Mouse (Mus musculus) limb, embryonic 13.5 days (tissue): ENCODE data around the gene Tmem160. TPM values are rescaled to one million over a fixed set of nuclear protein-coding genes. Genes with fewer than 3 reads are reported as not detected.
A peak's percentile ranks its signal among the peaks of the same experiment; 100 is the strongest.

ENCODE experiments used
- ATAC-seq: fragments of 200-750 bp; cut with Nextera tagmentation; 2 replicates; pipeline ENCODE4 v1.8.0; 2017; ENCODE audit warnings: low read depth, moderate number of reproducible peaks, moderate TSS enrichment; ENCODE audit not compliant: low FRiP score
- H3K27ac ChIP-seq: fragments of 300-500 bp; sonication (generic); 2 replicates; pipeline ENCODE4 v1.5.1; 2015; ENCODE audit warnings: inconsistent platforms, mild to moderate bottlenecking, moderate library complexity
- H3K27me3 ChIP-seq: fragments of 300-500 bp; sonication (generic); 2 replicates; pipeline ENCODE4 v1.6.1; 2015; ENCODE audit warnings: mild to moderate bottlenecking, inconsistent platforms
- H3K36me3 ChIP-seq: fragments of 300-500 bp; sonication (generic); 2 replicates; pipeline ENCODE4 v1.6.1; 2015; ENCODE audit warnings: inconsistent platforms, mild to moderate bottlenecking, moderate library complexity
- H3K4me1 ChIP-seq: fragments of 300-500 bp; sonication (generic); 2 replicates; pipeline ENCODE4 v1.6.1; 2015; ENCODE audit warnings: inconsistent platforms
- H3K4me2 ChIP-seq: fragments of 300-500 bp; sonication (generic); replicated peaks from 2 replicates; pipeline ENCODE4 v1.6.1; 2015; ENCODE audit warnings: inconsistent platforms, mild to moderate bottlenecking, moderate library complexity
- H3K4me3 ChIP-seq: fragments of 300-500 bp; sonication (generic); 2 replicates; pipeline ENCODE4 v1.5.1; 2015; ENCODE audit warnings: moderate library complexity, mild to moderate bottlenecking, inconsistent platforms
- H3K9ac ChIP-seq: fragments of 300-500 bp; sonication (generic); 2 replicates; pipeline ENCODE4 v1.6.1; 2015; ENCODE audit warnings: mild to moderate bottlenecking, inconsistent platforms
- H3K9me3 ChIP-seq: fragments of 300-500 bp; sonication (generic); 2 replicates; pipeline ENCODE4 v1.6.1; 2016; ENCODE audit warnings: inconsistent platforms
- WGBS: fragments of 180-500 bp; shearing (Covaris S2); methylation state at CpG from one replicate; pipeline ENCODE4 v1.1.7; 2015; 5-methylcytosine and 5-hydroxymethylcytosine counted together
- polyA plus RNA-seq: library from polyadenylated mRNA; unstranded; fragments of >200 nt; fragmentation: Nextera tagmentation; extraction: Ambion mirVana; gene quantifications from 2 replicates; pipeline ENCODE4 v1.2.1, GENCODE M21; 2015

The Tmem160 gene
- polyA plus RNA-seq, 1 experiment from 2014 or later = 44.2 TPM

DNA sequence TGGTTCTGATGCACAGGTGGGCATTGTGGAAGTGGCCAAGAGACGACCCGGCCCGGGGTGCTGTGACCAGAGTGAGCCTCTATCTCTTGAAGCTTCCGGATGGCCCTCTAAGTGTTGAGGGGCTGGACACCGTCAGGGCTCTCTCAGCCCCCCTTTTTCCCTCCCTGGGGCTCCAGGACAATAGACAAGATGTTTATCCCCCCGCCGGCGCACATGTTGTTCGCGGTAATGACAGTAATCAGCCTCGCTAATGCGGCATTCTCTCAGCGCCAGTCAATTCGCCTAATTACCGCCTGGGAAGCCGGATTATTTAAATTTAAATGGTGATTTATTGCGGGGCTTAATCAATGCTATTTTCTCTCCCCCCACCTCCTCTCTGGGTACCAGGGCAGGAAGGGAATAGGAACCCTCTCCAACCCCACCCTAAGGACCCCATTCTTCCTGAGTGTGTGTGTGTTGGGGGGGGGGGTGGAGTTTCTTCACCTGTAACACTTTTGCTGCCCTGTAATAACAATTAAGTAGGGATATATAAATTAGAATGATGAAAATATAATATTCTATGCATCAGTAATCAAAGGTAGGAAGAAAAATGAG lies 19.6 kb downstream of the Tmem160 start:
- no peak overlapping the region for H3K27ac ChIP-seq
- H3K9me3 ChIP-seq = peaks cover 7% of the 10 kb centered on the region; the same call in 1 of the 2 replicates
- no peak overlapping the region for H3K9ac ChIP-seq
- no peak for ATAC-seq
- H3K36me3 ChIP-seq = no peaks in the 10 kb centered on the region
- H3K4me2 ChIP-seq = no peak overlapping the region
- H3K4me3 ChIP-seq = no peak overlapping the region
- peaks cover 94% of the 10 kb centered on the region for H3K27me3 ChIP-seq
- H3K4me1 ChIP-seq = peaks cover 23% of the 10 kb centered on the region
- 8% methylated on average over 17 of the region's 17 CpGs for WGBS

DNA sequence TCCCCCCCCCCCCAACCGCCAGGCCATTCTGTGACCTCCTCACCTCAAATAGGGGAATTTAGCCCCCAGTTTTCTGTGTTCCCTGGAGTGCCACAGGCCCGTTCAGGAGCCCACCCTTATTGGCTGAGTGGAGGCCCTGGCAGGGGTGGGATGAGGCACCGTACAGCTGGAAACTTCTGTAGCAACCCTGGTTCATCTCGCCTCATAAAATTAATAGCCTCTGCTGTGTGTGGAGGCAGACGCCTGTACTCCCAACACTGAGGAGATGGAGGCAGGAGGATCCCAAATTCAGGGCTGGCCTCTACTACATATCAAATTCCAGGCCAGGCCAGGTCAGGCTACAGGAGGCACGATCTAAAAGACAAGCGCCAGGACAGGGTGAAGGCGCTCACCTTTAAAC lies 21.3 kb downstream of the Tmem160 start:
- peaks cover 11% of the 10 kb centered on the region; the same call in 1 of the 2 replicates for H3K9me3 ChIP-seq
- peaks cover 97% of the 10 kb centered on the region for H3K27me3 ChIP-seq
- no peak overlapping the region for H3K27ac ChIP-seq
- 37% methylated on average over 8 of the region's 8 CpGs for WGBS
- 0 out of 2 replicates have a peak, but pooled peaks have one; percentile 34 for ATAC-seq
- no peaks in the 10 kb centered on the region for H3K36me3 ChIP-seq
- H3K4me1 ChIP-seq = peaks cover 23% of the 10 kb centered on the region
- no peak overlapping the region for H3K4me3 ChIP-seq
- no peak overlapping the region for H3K9ac ChIP-seq
- no peak overlapping the region for H3K4me2 ChIP-seq

DNA sequence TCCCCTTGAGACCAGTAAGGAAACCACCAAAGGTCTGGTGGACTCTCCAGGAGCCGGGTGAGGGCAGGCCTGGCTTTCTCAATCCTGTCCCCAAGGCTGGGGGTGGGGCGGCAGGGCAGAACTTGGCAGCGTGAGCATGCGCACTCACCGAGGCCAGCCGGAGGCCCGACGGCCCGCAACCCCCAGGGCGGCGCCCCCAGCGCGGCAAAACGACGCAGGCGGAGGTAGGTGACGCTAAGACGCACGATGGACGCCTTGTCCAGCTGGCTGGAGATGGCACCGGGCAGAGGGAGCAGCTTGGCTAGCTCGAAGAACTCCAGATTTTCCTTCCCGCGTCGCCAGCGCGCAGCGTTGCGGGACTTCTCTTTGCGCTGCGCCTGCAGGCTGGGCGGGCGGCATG lies 21.9 kb downstream of the Tmem160 start:
- ATAC-seq = no peak
- Histone ChIP-seq H3K9ac (no peak overlapping the region), H3K4me1 (peaks cover 23% of the 10 kb centered on the region), H3K4me3 (peak overlapping the region; percentile 30), H3K4me2 (peak overlapping the region; percentile 58), H3K27me3 (peaks cover 92% of the 10 kb centered on the region), H3K9me3 (peaks cover 11% of the 10 kb centered on the region; the same call in 1 of the 2 replicates), H3K36me3 (no peaks in the 10 kb centered on the region), H3K27ac (no peak overlapping the region)
- 5% methylated on average over 33 of the region's 33 CpGs for WGBS

DNA sequence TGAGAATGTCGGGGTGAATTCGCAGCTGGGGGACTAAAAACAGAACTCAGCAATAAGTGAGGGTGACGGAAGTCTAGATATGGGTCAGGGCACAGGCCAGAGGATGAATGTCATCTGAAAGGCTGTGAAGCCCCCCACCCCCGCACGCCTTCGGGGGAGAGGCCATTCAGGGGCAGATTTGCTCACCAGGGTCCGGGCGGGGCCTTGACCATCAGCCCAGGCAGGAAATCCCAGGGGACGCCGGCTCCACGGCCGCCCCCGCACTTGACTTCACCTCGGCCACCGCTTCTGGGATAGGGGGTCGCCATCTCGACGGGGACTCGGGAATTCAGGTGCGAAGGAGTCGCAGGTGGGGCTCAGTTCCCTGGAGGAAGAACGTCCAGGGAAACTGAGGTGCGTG lies 22.7 kb downstream of the Tmem160 start:
- Histone ChIP-seq H3K4me1 (peaks cover 23% of the 10 kb centered on the region), H3K4me3 (peak overlapping the region; percentile 36), H3K4me2 (peak overlapping the region; percentile 60), H3K27ac (no peak overlapping the region), H3K9me3 (peaks cover 11% of the 10 kb centered on the region; the same call in 1 of the 2 replicates), H3K27me3 (peaks cover 86% of the 10 kb centered on the region), H3K9ac (no peak overlapping the region), H3K36me3 (no peaks in the 10 kb centered on the region)
- WGBS = 3% methylated on average over 23 of the region's 23 CpGs
- ATAC-seq = no peak

DNA sequence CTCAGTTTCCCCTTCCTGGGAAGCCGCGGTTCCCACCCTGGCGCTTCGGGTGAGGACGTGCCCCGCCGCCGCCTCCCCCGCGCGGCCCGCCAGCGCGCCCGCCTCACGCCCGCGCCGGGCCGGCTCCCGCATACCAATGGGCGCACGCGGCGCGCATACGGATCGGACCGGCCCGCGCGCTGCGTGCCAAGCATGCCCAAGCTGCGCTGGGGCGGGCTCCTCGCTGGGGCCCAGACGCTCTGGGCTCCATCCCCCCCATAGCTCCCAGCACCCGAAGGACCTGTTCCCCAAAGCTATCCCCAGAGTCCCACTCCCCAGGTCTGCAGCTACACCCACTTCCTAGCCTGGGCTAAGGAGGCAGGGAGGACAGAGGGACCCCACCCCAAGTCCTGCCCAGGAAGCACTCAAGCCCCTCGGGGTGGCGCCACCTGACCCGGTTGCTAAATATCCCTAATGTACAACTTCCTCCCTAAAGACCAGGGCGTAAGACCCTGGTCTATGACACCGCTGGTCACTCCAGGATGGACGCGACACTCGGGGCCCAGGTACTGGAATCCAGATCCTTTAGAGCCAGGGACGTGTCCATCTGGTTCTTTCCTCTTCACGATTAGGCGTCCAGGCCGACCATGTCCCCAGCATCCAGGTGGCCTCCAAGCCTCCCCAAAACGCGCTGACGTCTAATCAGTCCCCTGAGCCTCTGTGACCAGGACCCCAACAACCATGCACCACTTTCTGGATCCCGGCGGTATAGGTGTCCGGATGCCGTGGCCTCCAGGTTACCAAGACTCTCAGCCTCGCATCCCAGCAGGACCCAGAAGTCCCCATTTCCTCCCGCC lies 23.4 kb downstream of the Tmem160 start:
- H3K36me3 ChIP-seq = no peaks in the 10 kb centered on the region
- no peak overlapping the region for H3K9ac ChIP-seq
- peak overlapping the region; percentile 60 for H3K4me2 ChIP-seq
- peaks cover 83% of the 10 kb centered on the region for H3K27me3 ChIP-seq
- no peak overlapping the region for H3K27ac ChIP-seq
- ATAC-seq = no peak
- H3K4me1 ChIP-seq = peaks cover 23% of the 10 kb centered on the region
- peak overlapping the region; percentile 36 for H3K4me3 ChIP-seq
- peaks cover 11% of the 10 kb centered on the region; the same call in 1 of the 2 replicates for H3K9me3 ChIP-seq
- 2% methylated on average over 59 of the region's 59 CpGs for WGBS

DNA sequence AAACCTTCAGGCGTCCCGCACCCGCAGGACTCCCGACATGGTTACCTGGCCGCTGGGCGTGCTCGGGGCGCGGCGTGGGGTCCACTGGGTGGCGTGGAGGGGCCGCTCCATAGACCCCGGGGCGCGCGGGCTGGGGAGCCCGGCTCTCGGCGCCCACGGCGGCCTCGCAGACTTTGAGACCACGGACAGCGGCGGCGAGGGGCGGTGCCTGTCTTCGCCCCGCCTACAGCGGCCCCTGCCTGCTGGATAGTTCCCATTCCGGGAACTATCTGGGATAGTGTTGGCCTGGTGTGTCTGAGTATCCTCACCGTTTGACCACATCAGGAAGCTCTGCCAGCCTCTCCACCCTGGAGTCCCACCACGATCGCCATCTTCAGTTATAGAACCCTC lies 24.0 kb downstream of the Tmem160 start:
- H3K27me3 ChIP-seq = peaks cover 77% of the 10 kb centered on the region
- ATAC-seq = no peak
- H3K9ac ChIP-seq = no peak overlapping the region
- peaks cover 11% of the 10 kb centered on the region; the same call in 1 of the 2 replicates for H3K9me3 ChIP-seq
- H3K36me3 ChIP-seq = no peaks in the 10 kb centered on the region
- WGBS = 2% methylated on average over 34 of the region's 34 CpGs
- H3K27ac ChIP-seq = no peak overlapping the region
- peak overlapping the region; percentile 36 for H3K4me3 ChIP-seq
- peak overlapping the region; percentile 60 for H3K4me2 ChIP-seq
- H3K4me1 ChIP-seq = peaks cover 23% of the 10 kb centered on the region

DNA sequence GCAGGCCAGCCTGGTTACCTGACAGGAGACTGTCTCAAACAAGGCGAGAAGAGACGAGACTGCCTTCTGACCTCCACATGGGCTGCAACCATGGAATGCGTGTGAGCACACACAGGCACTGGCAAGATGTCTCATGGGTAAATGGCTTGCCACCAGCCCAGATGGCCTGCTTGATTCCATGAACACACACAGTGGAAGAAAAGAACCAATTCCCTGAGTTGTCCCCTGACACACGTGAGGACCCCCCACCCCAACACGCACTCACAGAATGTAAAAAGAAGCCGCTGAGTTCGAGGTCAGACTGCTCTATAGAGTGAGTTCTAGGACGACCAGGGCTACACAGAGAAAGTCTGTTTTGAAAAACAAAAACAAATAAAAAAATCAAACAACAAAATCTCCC lies 25.0 kb downstream of the Tmem160 start, which contains the start of gene Npas1:
Npas1 (minus strand) TSS at position 101 of the 400 bp plus-strand sequence.
- H3K4me2 ChIP-seq = peak within 1 kb of the TSS; percentile 60
- no peak within 1 kb of the TSS for H3K9ac ChIP-seq
- no peak for ATAC-seq
- WGBS = 82% methylated on average over 8 of the region's 8 CpGs
- peaks cover 68% of the 10 kb centered on the region for H3K27me3 ChIP-seq
- peak within 1 kb of the TSS; percentile 36 for H3K4me3 ChIP-seq
- peaks cover 11% of the 10 kb centered on the region; the same call in 1 of the 2 replicates for H3K9me3 ChIP-seq
- peaks cover 23% of the 10 kb centered on the region for H3K4me1 ChIP-seq
- no peak within 1 kb of the TSS for H3K27ac ChIP-seq
- H3K36me3 ChIP-seq = no peaks in the 10 kb centered on the region

DNA sequence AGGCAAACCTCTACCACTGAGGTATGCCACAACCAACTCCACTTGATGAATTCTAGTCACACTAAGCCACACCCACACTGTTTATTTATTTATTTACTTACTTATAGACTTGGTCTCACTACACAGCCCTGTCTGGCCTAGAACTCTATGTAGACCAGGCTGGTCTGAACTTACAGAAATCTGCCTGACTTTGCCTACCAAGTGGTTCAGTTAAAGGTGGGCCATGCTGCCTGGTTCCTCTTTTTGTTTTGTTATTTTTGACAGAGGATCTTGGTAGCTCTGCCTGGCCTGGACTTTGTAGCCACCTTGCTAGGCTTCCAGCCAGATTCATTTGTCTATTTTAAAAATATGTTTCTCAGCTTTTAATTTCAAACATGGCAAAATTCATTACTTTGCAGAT lies 36.2 kb downstream of the Tmem160 start:
- H3K36me3 ChIP-seq = peaks cover under 1% of the 10 kb centered on the region
- H3K9ac ChIP-seq = no peak overlapping the region
- ATAC-seq = no peak
- no peaks in the 10 kb centered on the region for H3K27me3 ChIP-seq
- H3K4me3 ChIP-seq = no peak overlapping the region
- no peak overlapping the region for H3K4me2 ChIP-seq
- no peak overlapping the region for H3K27ac ChIP-seq
- no peaks in the 10 kb centered on the region for H3K9me3 ChIP-seq
- no peaks in the 10 kb centered on the region; the same call in 1 of the 2 replicates for H3K4me1 ChIP-seq

DNA sequence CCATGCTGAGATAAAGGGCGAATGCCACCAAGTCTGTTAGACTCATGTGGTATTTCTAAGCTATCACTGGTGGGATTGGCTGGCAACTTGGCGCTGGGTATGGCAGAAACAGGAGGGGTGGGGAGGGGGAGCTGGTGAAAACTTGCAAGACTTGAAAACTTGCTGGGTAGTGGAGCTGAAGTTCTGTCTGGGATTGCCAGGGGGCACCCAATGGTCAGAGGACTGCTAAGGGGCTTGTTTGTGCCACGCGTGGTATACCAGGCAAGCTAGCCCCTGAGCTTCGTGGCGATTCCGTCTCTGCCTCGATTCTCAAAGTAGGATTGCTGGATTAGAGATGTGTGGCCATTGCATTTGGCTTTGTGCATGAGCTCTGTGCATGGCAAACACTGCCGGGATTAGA lies 37.4 kb downstream of the Tmem160 start:
- 86% methylated on average over 9 of the region's 9 CpGs for WGBS
- no peak for ATAC-seq
- no peak overlapping the region for H3K9ac ChIP-seq
- H3K4me2 ChIP-seq = no peak overlapping the region
- H3K9me3 ChIP-seq = no peaks in the 10 kb centered on the region
- H3K27me3 ChIP-seq = no peaks in the 10 kb centered on the region
- no peaks in the 10 kb centered on the region; the same call in 1 of the 2 replicates for H3K4me1 ChIP-seq
- H3K27ac ChIP-seq = no peak overlapping the region
- H3K4me3 ChIP-seq = no peak overlapping the region
- peaks cover 5% of the 10 kb centered on the region for H3K36me3 ChIP-seq

DNA sequence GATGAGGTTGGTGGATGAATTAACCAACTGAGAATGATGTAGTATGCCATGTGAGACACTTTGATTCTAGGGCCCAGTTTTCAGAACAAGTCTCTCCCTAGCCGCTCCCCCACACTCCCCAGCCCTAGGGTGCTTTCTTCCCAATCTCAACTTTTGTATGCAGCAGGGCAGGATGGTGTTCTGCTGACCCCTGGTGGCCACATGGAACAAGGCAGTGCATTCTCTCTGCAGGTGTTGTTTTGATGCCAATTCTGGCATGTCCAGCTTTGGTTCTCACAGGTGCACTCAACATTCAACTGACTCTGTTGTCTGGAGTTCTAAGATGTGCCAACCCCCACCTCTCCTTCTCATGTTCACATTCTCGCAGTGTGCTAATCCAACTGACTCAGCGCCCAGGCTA lies 39.2 kb downstream of the Tmem160 start:
- Histone ChIP-seq H3K9me3 (no peaks in the 10 kb centered on the region), H3K4me2 (no peak overlapping the region), H3K27me3 (no peaks in the 10 kb centered on the region), H3K4me3 (no peak overlapping the region), H3K36me3 (peaks cover 23% of the 10 kb centered on the region), H3K9ac (no peak overlapping the region), H3K4me1 (no peaks in the 10 kb centered on the region; the same call in 1 of the 2 replicates), H3K27ac (no peak overlapping the region)
- peak; percentile 59 for ATAC-seq
- WGBS = 22% methylated on average over 3 of the region's 3 CpGs

DNA sequence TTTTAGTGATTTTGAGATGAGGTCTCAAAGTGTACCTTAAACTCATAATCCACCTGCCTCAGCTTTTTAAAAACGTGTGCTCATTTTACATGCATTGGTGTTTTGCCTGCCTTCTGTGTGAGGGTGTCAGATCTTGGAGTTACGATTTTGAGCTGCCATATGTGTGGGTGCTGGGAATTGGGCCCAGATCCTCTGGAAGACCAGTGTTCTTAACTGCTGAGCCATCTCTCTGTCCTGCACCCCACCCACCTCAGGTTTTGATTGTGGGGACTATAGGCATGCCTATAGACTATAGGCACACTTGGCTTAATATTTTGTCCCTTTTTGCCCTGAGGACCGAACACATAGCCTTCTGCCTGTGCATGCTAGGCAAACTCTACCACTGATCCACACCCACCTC lies 39.6 kb downstream of the Tmem160 start:
- Histone ChIP-seq H3K4me3 (no peak overlapping the region), H3K4me2 (no peak overlapping the region), H3K9me3 (no peaks in the 10 kb centered on the region), H3K27ac (no peak overlapping the region), H3K27me3 (no peaks in the 10 kb centered on the region), H3K9ac (no peak overlapping the region), H3K36me3 (peaks cover 28% of the 10 kb centered on the region), H3K4me1 (no peaks in the 10 kb centered on the region; the same call in 1 of the 2 replicates)
- WGBS = 60% methylated on average over 3 of the region's 3 CpGs
- no peak for ATAC-seq

DNA sequence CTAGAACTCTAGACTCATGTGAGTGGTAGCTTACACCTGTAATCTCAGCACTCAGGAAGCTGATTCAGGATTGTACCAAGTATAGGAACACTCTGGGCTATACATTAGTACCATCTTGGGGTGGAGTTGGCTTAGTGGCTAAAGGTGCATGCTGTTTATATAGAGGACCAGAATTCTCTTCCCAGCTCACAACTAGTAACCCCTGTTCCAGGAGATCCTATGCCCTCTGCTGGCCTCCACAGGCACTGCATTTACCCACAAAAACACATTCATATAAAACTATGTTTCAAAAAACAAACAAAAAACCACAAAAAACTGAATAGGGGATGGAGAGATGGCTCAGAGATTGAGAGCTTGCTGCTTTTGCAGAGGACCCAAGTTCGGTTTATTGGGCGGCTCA lies 40.8 kb downstream of the Tmem160 start:
- Histone ChIP-seq H3K9me3 (no peaks in the 10 kb centered on the region), H3K4me1 (no peaks in the 10 kb centered on the region; the same call in 1 of the 2 replicates), H3K27me3 (no peaks in the 10 kb centered on the region), H3K36me3 (peaks cover 39% of the 10 kb centered on the region), H3K4me3 (no peak overlapping the region), H3K9ac (no peak overlapping the region), H3K4me2 (no peak overlapping the region), H3K27ac (no peak overlapping the region)
- 39% methylated on average over 2 of the region's 2 CpGs for WGBS
- ATAC-seq = no peak
